Mouse (Mus musculus) heart, adult 2 months (tissue): ENCODE data around the gene Dkk1.

ENCODE experiments used
- CTCF ChIP-seq: fragments of 200-600 bp; IDR thresholded peaks from 2 replicates; pipeline ENCODE4 v1.8.1; 2022; ENCODE audit warnings: antibody characterized with exemption, mild to moderate bottlenecking, moderate library complexity
- EP300 ChIP-seq: fragments of 200-500 bp; IDR thresholded peaks from 2 replicates; pipeline ENCODE4 v1.6.1; 2011; ENCODE audit warnings: low read depth, low read length, control low read depth; ENCODE audit not compliant: insufficient read depth
- POLR2A ChIP-seq: fragments of 200-500 bp; IDR thresholded peaks from 2 replicates; pipeline ENCODE4 v1.6.1; 2011; ENCODE audit warnings: mild to moderate bottlenecking, low read depth, low read length, control low read depth; ENCODE audit not compliant: insufficient read depth

GRCm38 (mm10) chr19:30510481-30510880 lies 39.0 kb downstream of the Dkk1 start:
- TF ChIP-seq CTCF: no peak
- TF ChIP-seq POLR2A: no peak
- TF ChIP-seq EP300: no peak
